Mouse (Mus musculus): ENCODE results near the gene BC048562. TPM values are rescaled to one million over a fixed set of nuclear protein-coding genes. Genes with fewer than 3 reads are reported as not detected.

The BC048562 gene
- total and polyA plus RNA-seq, 3 experiments: not detected

DNA sequence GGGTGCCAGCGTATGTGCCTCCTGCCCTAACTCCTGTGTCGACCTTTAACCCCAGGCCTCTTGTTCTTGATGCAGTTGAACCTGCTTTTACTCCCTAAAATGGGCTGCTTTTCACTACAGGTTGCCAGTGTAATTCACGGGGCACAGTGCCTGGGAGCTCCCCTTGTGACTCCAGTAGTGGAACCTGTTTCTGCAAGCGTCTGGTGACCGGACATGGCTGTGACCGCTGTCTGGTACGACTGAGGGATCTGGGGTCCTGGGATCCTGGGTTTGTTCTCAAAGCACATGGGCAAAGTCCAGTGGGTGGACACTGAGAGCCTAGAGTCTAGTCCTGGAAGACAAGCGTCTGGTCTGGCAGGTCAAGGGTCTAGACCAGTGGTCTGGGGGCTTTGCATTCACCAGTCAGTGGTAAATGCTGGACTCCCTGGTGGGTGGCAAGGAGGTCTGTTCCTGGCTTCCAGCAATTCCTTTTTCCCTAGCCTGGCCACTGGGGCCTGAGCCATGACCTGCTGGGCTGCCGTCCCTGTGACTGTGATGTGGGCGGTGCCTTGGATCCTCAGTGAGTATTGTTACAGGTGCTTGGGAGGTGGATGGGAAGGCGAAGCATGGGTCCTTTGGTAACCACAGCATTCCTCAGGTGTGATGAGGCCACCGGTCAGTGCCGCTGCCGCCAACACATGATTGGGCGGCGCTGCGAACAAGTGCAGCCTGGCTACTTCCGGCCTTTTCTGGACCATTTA lies 46.9 kb downstream of the BC048562 start:
- no peak overlapping the region for H3K4me3 ChIP-seq (ENCODE audit: control insufficient read depth in 1 of 2, insufficient read depth in 1 of 2, low read depth in 2 of 2, low read length in 2 of 2)
- H3K4me1 ChIP-seq (ENCODE audit: control insufficient read depth in 1 of 2, insufficient read depth in 2 of 2, low read length in 2 of 2): peaks cover 0 to 2% of the 10 kb centered on the region in 2 experiments; a peak in 2 of 4 replicates
- no peaks in the 10 kb centered on the region; a peak in 1 of 4 replicates for H3K36me3 ChIP-seq (ENCODE audit: control insufficient read depth in 1 of 2, insufficient read depth in 2 of 2, low read length in 2 of 2)
- DNase-seq (ENCODE audit: low read depth, low spot score): no peak
- no peaks in the 10 kb centered on the region for H3K27me3 ChIP-seq (ENCODE audit: control insufficient read depth in 1 of 2, insufficient read depth in 2 of 2, low read length in 2 of 2)
- H3K79me2 ChIP-seq (ENCODE audit: control insufficient read depth, insufficient read depth, low read length, poor library complexity): no peaks in the 10 kb centered on the region
- no peak overlapping the region for H3K27ac ChIP-seq (ENCODE audit: control insufficient read depth, low read depth, low read length)
- TF ChIP-seq HCFC1 (IDR thresholded peaks at IDR 0.05; ENCODE audit: low read depth, low read length): no peak
- TF ChIP-seq ZMIZ1 (IDR thresholded peaks at IDR 0.05; ENCODE audit: low read depth, low read length): no peak
- TF ChIP-seq GABPA (IDR thresholded peaks at IDR 0.05; ENCODE audit: low read depth, low read length): no peak
- no peak for TF ChIP-seq MYC (IDR thresholded peaks at IDR 0.05; ENCODE audit: low read depth, low read length)
- TF ChIP-seq MEF2A (IDR thresholded peaks at IDR 0.05; ENCODE audit: extremely low read depth, insufficient replicate concordance, low read depth, low read length, poor library complexity, severe bottlenecking): no peak
- no peak for TF ChIP-seq CHD1 (IDR thresholded peaks at IDR 0.05; ENCODE audit: low read depth, low read length)
- no peak for TF ChIP-seq ZNF384 (IDR thresholded peaks at IDR 0.05; ENCODE audit: low read depth, low read length)
- no peak for TF ChIP-seq USF1 (IDR thresholded peaks at IDR 0.05; ENCODE audit: low read depth, low read length)
- no peak for TF ChIP-seq MXI1 (IDR thresholded peaks at IDR 0.05; ENCODE audit: low read depth, low read length)
- no peak for TF ChIP-seq ZKSCAN1 (IDR thresholded peaks at IDR 0.05; ENCODE audit: low read depth, low read length)
- no peak for TF ChIP-seq MAFK (IDR thresholded peaks at IDR 0.05; ENCODE audit: borderline replicate concordance, low read depth, low read length)
- no peak for TF ChIP-seq POLR2A (IDR thresholded peaks at IDR 0.05; ENCODE audit: control insufficient read depth in 1 of 2, insufficient read depth in 1 of 2, low read depth in 1 of 2, low read length in 2 of 2, poor library complexity in 1 of 2)
- no peak for TF ChIP-seq JUND (IDR thresholded peaks at IDR 0.05; ENCODE audit: low read depth, low read length)
- no peak for TF ChIP-seq NRF1 (IDR thresholded peaks at IDR 0.05; ENCODE audit: insufficient read depth, low read depth, low read length, poor library complexity, severe bottlenecking)
- TF ChIP-seq GATA1 (IDR thresholded peaks at IDR 0.05; ENCODE audit: low read depth, low read length): no peak
- no peak for TF ChIP-seq TCF12 (IDR thresholded peaks at IDR 0.05; ENCODE audit: low read depth, low read length)
- TF ChIP-seq E2F4 (IDR thresholded peaks at IDR 0.05; ENCODE audit: borderline replicate concordance, low read depth, low read length): no peak
- TF ChIP-seq UBTF (IDR thresholded peaks at IDR 0.05; ENCODE audit: borderline replicate concordance, insufficient read depth, low read depth, low read length): no peak
- TF ChIP-seq CHD2 (IDR thresholded peaks at IDR 0.05; ENCODE audit: low read length): no peak
- H3K9ac ChIP-seq (ENCODE audit: control insufficient read depth, low read depth, low read length, poor library complexity, severe bottlenecking): no peak overlapping the region
- H3K9me3 ChIP-seq (replicated peaks; ENCODE audit: insufficient read depth, low read length): no peaks in the 10 kb centered on the region

DNA sequence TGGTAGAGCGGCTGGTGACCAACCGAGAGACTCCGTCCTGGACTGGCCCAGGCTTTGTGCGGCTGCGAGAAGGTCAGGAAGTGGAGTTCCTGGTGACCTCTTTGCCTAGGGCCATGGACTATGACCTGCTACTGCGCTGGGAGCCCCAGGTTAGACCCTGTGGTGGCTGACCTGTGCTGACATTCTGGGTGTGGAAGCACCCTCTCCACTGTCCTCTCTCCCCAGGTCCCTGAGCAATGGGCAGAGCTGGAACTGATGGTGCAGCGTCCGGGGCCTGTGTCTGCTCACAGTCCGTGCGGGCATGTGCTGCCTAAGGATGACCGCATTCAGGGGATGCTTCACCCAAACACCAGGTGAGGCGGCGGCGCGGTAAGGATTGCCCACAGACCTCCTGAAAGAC lies 47.7 kb downstream of the BC048562 start:
- H3K79me2 ChIP-seq (ENCODE audit: control insufficient read depth, insufficient read depth, low read length, poor library complexity): no peaks in the 10 kb centered on the region
- H3K4me3 ChIP-seq (ENCODE audit: control insufficient read depth in 1 of 2, insufficient read depth in 1 of 2, low read depth in 2 of 2, low read length in 2 of 2): no peak overlapping the region
- no peaks in the 10 kb centered on the region for H3K27me3 ChIP-seq (ENCODE audit: control insufficient read depth in 1 of 2, insufficient read depth in 2 of 2, low read length in 2 of 2)
- no peak overlapping the region for H3K9ac ChIP-seq (ENCODE audit: control insufficient read depth, low read depth, low read length, poor library complexity, severe bottlenecking)
- H3K36me3 ChIP-seq (ENCODE audit: control insufficient read depth in 1 of 2, insufficient read depth in 2 of 2, low read length in 2 of 2): no peaks in the 10 kb centered on the region; a peak in 1 of 4 replicates
- no peaks in the 10 kb centered on the region for H3K9me3 ChIP-seq (replicated peaks; ENCODE audit: insufficient read depth, low read length)
- DNase-seq (ENCODE audit: low read depth, low spot score): no peak
- TF ChIP-seq ETS1 (IDR thresholded peaks at IDR 0.05; ENCODE audit: low read depth, low read length): no peak
- no peak for TF ChIP-seq E2F4 (IDR thresholded peaks at IDR 0.05; ENCODE audit: borderline replicate concordance, low read depth, low read length)
- TF ChIP-seq ZKSCAN1 (IDR thresholded peaks at IDR 0.05; ENCODE audit: low read depth, low read length): no peak
- TF ChIP-seq CHD2 (IDR thresholded peaks at IDR 0.05; ENCODE audit: low read length): no peak
- TF ChIP-seq RCOR1 (IDR thresholded peaks at IDR 0.05; ENCODE audit: low read depth, low read length): no peak
- no peak for TF ChIP-seq SIN3A (IDR thresholded peaks at IDR 0.05; ENCODE audit: low read length)
- TF ChIP-seq TCF12 (IDR thresholded peaks at IDR 0.05; ENCODE audit: low read depth, low read length): no peak
- no peak for TF ChIP-seq NRF1 (IDR thresholded peaks at IDR 0.05; ENCODE audit: insufficient read depth, low read depth, low read length, poor library complexity, severe bottlenecking)
- TF ChIP-seq MEF2A (IDR thresholded peaks at IDR 0.05; ENCODE audit: extremely low read depth, insufficient replicate concordance, low read depth, low read length, poor library complexity, severe bottlenecking): no peak
- no peak for TF ChIP-seq USF1 (IDR thresholded peaks at IDR 0.05; ENCODE audit: low read depth, low read length)
- no peak for TF ChIP-seq USF2 (IDR thresholded peaks at IDR 0.05; ENCODE audit: borderline replicate concordance in 1 of 2, insufficient read depth in 1 of 2, low read depth in 1 of 2, low read length in 2 of 2)
- H3K4me1 ChIP-seq (ENCODE audit: control insufficient read depth in 1 of 2, insufficient read depth in 2 of 2, low read length in 2 of 2): peaks cover 0 to 2% of the 10 kb centered on the region in 2 experiments; a peak in 2 of 4 replicates
- no peak overlapping the region for H3K27ac ChIP-seq (ENCODE audit: control insufficient read depth, low read depth, low read length)
